ENCODE assay signal across 11 mouse cellular contexts in genomic region chr17:74732872-74733271, GRCm38 (mm10). TPM values are rescaled to one million over a fixed set of nuclear protein-coding genes. Genes with fewer than 3 reads are reported as not detected.
DNase-seq lines count a peak whose midpoint lies in the region; ATAC-seq and TF ChIP-seq lines count a peak whose summit lies in the region.
"Had no signal": no experiment of that assay in that cellular context is flagged by ENCODE, and none has a peak within 500 bp of the region (broad histone marks: within the 10 kb centered on the region; RNA-seq: fewer than 3 reads in every experiment).

No protein-coding gene starts in this region.

- H3K4me2 ChIP-seq in lung, postnatal 0 days (replicated peaks; ENCODE audit: low read depth, low read length): no peak overlapping the region
- H3K4me2 ChIP-seq: hindbrain, embryonic 13.5 days; midbrain, embryonic 11.5 days had no signal

- ATAC-seq in lung, postnatal 0 days: no peak

- no peak for TF ChIP-seq EP300 in lung, postnatal 0 days (IDR thresholded peaks at IDR 0.05)

- H3K4me3 ChIP-seq in lung, postnatal 0 days (ENCODE audit: low read depth, low read length): no peak overlapping the region
- H3K4me3 ChIP-seq: hindbrain, embryonic 13.5 days had no signal

- no peak overlapping the region for H3K27ac ChIP-seq in lung, postnatal 0 days (ENCODE audit: low read length)
- H3K27ac ChIP-seq: hindbrain, embryonic 13.5 days had no signal

- no peaks in the 10 kb centered on the region for H3K36me3 ChIP-seq in lung, postnatal 0 days (ENCODE audit: insufficient read depth, low read length)

- no peak overlapping the region for H3K9ac ChIP-seq in lung, postnatal 0 days (replicated peaks; ENCODE audit: low read depth)
- H3K9ac ChIP-seq: hindbrain, embryonic 13.5 days had no signal

- no peaks in the 10 kb centered on the region for H3K27me3 ChIP-seq in lung, postnatal 0 days (replicated peaks; ENCODE audit: insufficient read depth, low read length)
- H3K27me3 ChIP-seq: hindbrain, embryonic 13.5 days had no signal

- peak; percentile 47 for DNase-seq in embryo, embryonic 10 days (ENCODE audit: low spot score)
- no peak for DNase-seq in embryo, embryonic 9.5 days (ENCODE audit: extremely low spot score)
- DNase-seq in lung, postnatal 0 days (ENCODE audit: low spot score): peak; percentile 19
- no peak for DNase-seq in lung, postnatal 4 days
- peak; percentile 34 for DNase-seq in c-Kit-positive CD71-positive TER-119-negative erythroid progenitor cells, embryonic 14.5 days (ENCODE audit: low read depth)
- peak; percentile 14 for DNase-seq in retina, embryonic 14.5 days (ENCODE audit: low spot score)
- DNase-seq in cerebellum, postnatal 36 days: no peak
- no peak for DNase-seq in cerebellum, adult 9-10 months
- DNase-seq: kidney, postnatal 4 days had no signal

- H3K9me3 ChIP-seq in lung, postnatal 0 days (ENCODE audit: low read length): no peaks in the 10 kb centered on the region
- H3K9me3 ChIP-seq: hindbrain, embryonic 13.5 days had no signal

- peak; percentile 39 for TF ChIP-seq CTCF in lung, postnatal 0 days (IDR thresholded peaks at IDR 0.05)

- no peaks in the 10 kb centered on the region for H3K4me1 ChIP-seq in lung, postnatal 0 days (ENCODE audit: insufficient read depth, low read depth, low read length)
- H3K4me1 ChIP-seq: hindbrain, embryonic 13.5 days had no signal

RNA-seq across cellular contexts. Expression of gene Ttc27, which starts 15.3 kb away (rescaled TPM):
- polyA plus RNA-seq in lung, postnatal 0 days (2015; fragmentation: Nextera tagmentation; extraction: Ambion mirVana): 8.6 and 8.8 TPM in 2 replicates

Comparison
In these comparisons a context has a peak if more than half of its experiments do, and no peak if none do; other contexts are left out.
1. DNase-seq: peak in embryo, embryonic 10 days (single experiment), lung, postnatal 0 days (single experiment), c-Kit-positive CD71-positive TER-119-negative erythroid progenitor cells, embryonic 14.5 days (single experiment) and retina, embryonic 14.5 days (single experiment); none in embryo, embryonic 9.5 days (single experiment), lung, postnatal 4 days (0 of 2), cerebellum, postnatal 36 days (0 of 2) and cerebellum, adult 9-10 months (single experiment).